Mouse (Mus musculus): ENCODE measurements around the gene Cox14. TPM values are rescaled to one million over a fixed set of nuclear protein-coding genes. Genes with fewer than 3 reads are reported as not detected.

Cox14 gene
- 152 and 156 TPM in 2 replicates for polyA plus RNA-seq (2016; fragmentation: Nextera tagmentation; extraction: Ambion mirVana)

- Histone ChIP-seq H3K4me3 (peak within 1 kb of the TSS; percentile 91), H3K4me1 (peaks cover 30% of the 10 kb centered on the region), H3K9me3 (replicated peaks) (0 out of 2 replicates have a peak, but pooled peaks cover 4% of the 10 kb centered on the region), H3K4me2 (replicated peaks) (peak within 1 kb of the TSS; percentile 73), H3K27me3 (no peaks in the 10 kb centered on the region), H3K36me3 (peaks cover 44% of the 10 kb centered on the region), H3K27ac (peak within 1 kb of the TSS; percentile 94), H3K9ac (peak within 1 kb of the TSS; percentile 96)
- ATAC-seq (ENCODE audit: low FRiP score): peak; percentile 95
- WGBS: under 1% methylated on average over 56 of the region's 68 CpGs
Measured at GRCm38 (mm10) chr15:99725341-99726155, at the start of gene Cox14. Gene Cox14, plus strand, starts transcription at chr15:99725618.

GRCm38 (mm10) chr15:99677089-99677488 lies 48.3 kb upstream of the Cox14 start:
- ATAC-seq (ENCODE audit: low FRiP score): peak; percentile 74
- Histone ChIP-seq H3K4me1 (peaks cover 46% of the 10 kb centered on the region), H3K4me3 (0 out of 2 replicates have a peak overlapping the region, but pooled peaks have one; percentile 10), H3K36me3 (peaks cover 5% of the 10 kb centered on the region; the same call in 1 of the 2 replicates), H3K9me3 (replicated peaks) (no peaks in the 10 kb centered on the region), H3K9ac (peak overlapping the region; percentile 45; the same call in 1 of the 2 replicates), H3K27ac (peak overlapping the region; percentile 82), H3K4me2 (replicated peaks) (peak overlapping the region; percentile 29), H3K27me3 (peaks cover 4% of the 10 kb centered on the region; the same call in 1 of the 2 replicates)
- 15% methylated on average over 8 of the region's 8 CpGs for WGBS

GRCm38 (mm10) chr15:99678063-99678800 lies 47.2 kb upstream of the Cox14 start:
- H3K4me2 ChIP-seq (replicated peaks): no peak overlapping the region
- no peaks in the 10 kb centered on the region for H3K9me3 ChIP-seq (replicated peaks)
- 0 out of 2 replicates have a peak, but pooled peaks cover 2% of the 10 kb centered on the region for H3K27me3 ChIP-seq
- H3K9ac ChIP-seq: 0 out of 2 replicates have a peak overlapping the region, but pooled peaks have one; percentile 27
- 12% methylated on average over 13 of the region's 13 CpGs for WGBS
- no peak overlapping the region for H3K27ac ChIP-seq
- no peak overlapping the region for H3K4me3 ChIP-seq
- ATAC-seq (ENCODE audit: low FRiP score): peak; percentile 27; the same call in 1 of the 2 replicates
- H3K36me3 ChIP-seq: no peaks in the 10 kb centered on the region; the same call in 1 of the 2 replicates
- peaks cover 37% of the 10 kb centered on the region for H3K4me1 ChIP-seq

- H3K4me2 ChIP-seq (replicated peaks): no peak overlapping the region
- H3K9ac ChIP-seq: 0 out of 2 replicates have a peak overlapping the region, but pooled peaks have one; percentile 27
- 70% methylated on average over 7 of the region's 7 CpGs for WGBS
- H3K4me3 ChIP-seq: no peak overlapping the region
- H3K36me3 ChIP-seq: peaks cover 4% of the 10 kb centered on the region; the same call in 1 of the 2 replicates
- H3K4me1 ChIP-seq: peaks cover 32% of the 10 kb centered on the region
- H3K27me3 ChIP-seq: no peaks in the 10 kb centered on the region
- H3K27ac ChIP-seq: peak overlapping the region; percentile 36; the same call in 1 of the 2 replicates
- ATAC-seq (ENCODE audit: low FRiP score): no peak
- no peaks in the 10 kb centered on the region for H3K9me3 ChIP-seq (replicated peaks)
Measured at GRCm38 (mm10) chr15:99679008-99679407, 46.4 kb upstream of the Cox14 start.

GRCm38 (mm10) chr15:99682880-99683279 lies 42.5 kb upstream of the Cox14 start:
- H3K4me1 ChIP-seq: peaks cover 14% of the 10 kb centered on the region
- no peak overlapping the region for H3K27ac ChIP-seq
- no peak for ATAC-seq (ENCODE audit: low FRiP score)
- WGBS: 90% methylated on average over 7 of the region's 7 CpGs
- H3K27me3 ChIP-seq: no peaks in the 10 kb centered on the region
- H3K9ac ChIP-seq: no peak overlapping the region
- no peaks in the 10 kb centered on the region for H3K9me3 ChIP-seq (replicated peaks)
- H3K36me3 ChIP-seq: peaks cover 7% of the 10 kb centered on the region; the same call in 1 of the 2 replicates
- H3K4me2 ChIP-seq (replicated peaks): no peak overlapping the region
- H3K4me3 ChIP-seq: no peak overlapping the region

- no peak overlapping the region for H3K4me2 ChIP-seq (replicated peaks)
- no peak for ATAC-seq (ENCODE audit: low FRiP score)
- H3K4me1 ChIP-seq: peaks cover 9% of the 10 kb centered on the region
- no peaks in the 10 kb centered on the region for H3K9me3 ChIP-seq (replicated peaks)
- 95% methylated on average over 5 of the region's 5 CpGs for WGBS
- H3K9ac ChIP-seq: no peak overlapping the region
- H3K36me3 ChIP-seq: peaks cover 7% of the 10 kb centered on the region; the same call in 1 of the 2 replicates
- H3K4me3 ChIP-seq: no peak overlapping the region
- no peak overlapping the region for H3K27ac ChIP-seq
- no peaks in the 10 kb centered on the region for H3K27me3 ChIP-seq
Measured at GRCm38 (mm10) chr15:99684156-99684555, 41.3 kb upstream of the Cox14 start.

- 0 out of 2 replicates have a peak overlapping the region, but pooled peaks have one; percentile 30 for H3K27ac ChIP-seq
- 2% methylated on average over 4 of the region's 4 CpGs for WGBS
- no peaks in the 10 kb centered on the region for H3K9me3 ChIP-seq (replicated peaks)
- peaks cover 6% of the 10 kb centered on the region; the same call in 1 of the 2 replicates for H3K36me3 ChIP-seq
- H3K27me3 ChIP-seq: no peaks in the 10 kb centered on the region
- H3K4me2 ChIP-seq (replicated peaks): no peak overlapping the region
- H3K9ac ChIP-seq: no peak overlapping the region
- ATAC-seq (ENCODE audit: low FRiP score): peak; percentile 38
- no peak overlapping the region for H3K4me3 ChIP-seq
- peaks cover 27% of the 10 kb centered on the region for H3K4me1 ChIP-seq
Measured at GRCm38 (mm10) chr15:99688712-99689111, 36.7 kb upstream of the Cox14 start.

GRCm38 (mm10) chr15:99690924-99691323 lies 34.5 kb upstream of the Cox14 start:
- Histone ChIP-seq H3K36me3 (peaks cover 8% of the 10 kb centered on the region), H3K4me1 (peaks cover 31% of the 10 kb centered on the region), H3K4me2 (replicated peaks) (no peak overlapping the region), H3K9ac (no peak overlapping the region), H3K27me3 (no peaks in the 10 kb centered on the region), H3K9me3 (replicated peaks) (no peaks in the 10 kb centered on the region), H3K4me3 (no peak overlapping the region), H3K27ac (peak overlapping the region; percentile 17; the same call in 1 of the 2 replicates)
- ATAC-seq (ENCODE audit: low FRiP score): 0 out of 2 replicates have a peak, but pooled peaks have one; percentile 11
- 24% methylated on average over 4 of the region's 4 CpGs for WGBS

GRCm38 (mm10) chr15:99691976-99692375 lies 33.4 kb upstream of the Cox14 start:
- H3K4me2 ChIP-seq (replicated peaks): peak overlapping the region; percentile 22
- peak; percentile 62 for ATAC-seq (ENCODE audit: low FRiP score)
- peaks cover 31% of the 10 kb centered on the region for H3K4me1 ChIP-seq
- WGBS: 47% methylated on average over 9 of the region's 9 CpGs
- no peaks in the 10 kb centered on the region for H3K9me3 ChIP-seq (replicated peaks)
- H3K4me3 ChIP-seq: no peak overlapping the region
- peaks cover 17% of the 10 kb centered on the region for H3K36me3 ChIP-seq
- H3K27me3 ChIP-seq: peaks cover 7% of the 10 kb centered on the region; the same call in 1 of the 2 replicates
- peak overlapping the region; percentile 43 for H3K9ac ChIP-seq
- H3K27ac ChIP-seq: peak overlapping the region; percentile 62

GRCm38 (mm10) chr15:99697309-99697708 lies 28.1 kb upstream of the Cox14 start:
- Histone ChIP-seq H3K4me3 (no peak overlapping the region), H3K27me3 (peaks cover 7% of the 10 kb centered on the region; the same call in 1 of the 2 replicates), H3K36me3 (peaks cover 45% of the 10 kb centered on the region), H3K4me1 (peaks cover 11% of the 10 kb centered on the region), H3K9ac (no peak overlapping the region), H3K27ac (no peak overlapping the region), H3K9me3 (replicated peaks) (no peaks in the 10 kb centered on the region), H3K4me2 (replicated peaks) (no peak overlapping the region)
- no peak for ATAC-seq (ENCODE audit: low FRiP score)
- 33% methylated on average over 2 of the region's 2 CpGs for WGBS

- Histone ChIP-seq H3K9me3 (replicated peaks) (no peaks in the 10 kb centered on the region), H3K36me3 (peaks cover 45% of the 10 kb centered on the region), H3K9ac (peak overlapping the region; percentile 35; the same call in 1 of the 2 replicates), H3K4me2 (replicated peaks) (no peak overlapping the region), H3K27ac (no peak overlapping the region), H3K4me3 (no peak overlapping the region), H3K4me1 (peaks cover 19% of the 10 kb centered on the region), H3K27me3 (peaks cover 7% of the 10 kb centered on the region; the same call in 1 of the 2 replicates)
- no peak for ATAC-seq (ENCODE audit: low FRiP score)
- 38% methylated on average over 20 of the region's 20 CpGs for WGBS
Measured at GRCm38 (mm10) chr15:99698533-99699085, 26.8 kb upstream of the Cox14 start.
